Mouse (Mus musculus) lung, postnatal 0 days (tissue): Measurements from ENCODE around the gene Tmem164.

ENCODE experiments used
- CTCF ChIP-seq: IDR thresholded peaks from 2 replicates; pipeline ENCODE4 v1.5.1; 2016; ENCODE audit warnings: antibody characterized with exemption, mild to moderate bottlenecking
- EP300 ChIP-seq: IDR thresholded peaks from 2 replicates; pipeline ENCODE4 v1.6.1; 2016; ENCODE audit warnings: antibody characterized with exemption, mild to moderate bottlenecking, control low read depth

GRCm38 (mm10) chrX:142833164-142833796, 152.1 kb downstream of the Tmem164 start:
- no peak for TF ChIP-seq CTCF
- TF ChIP-seq EP300, result no peak
